Mouse (Mus musculus): ENCODE data around the gene Trim71. TPM values are rescaled to one million over a fixed set of nuclear protein-coding genes. Genes with fewer than 3 reads are reported as not detected.

Trim71 gene
- polyA plus RNA-seq, 1 experiment from 2014 or later, result 0.31 TPM

- no peaks in the 10 kb centered on the region for H3K36me3 ChIP-seq (replicated peaks; ENCODE audit: control insufficient read depth, insufficient read depth)
- H3K4me2 ChIP-seq (replicated peaks), result no peak within 1 kb of the TSS
- no peak within 1 kb of the TSS for H3K4me3 ChIP-seq (replicated peaks; ENCODE audit: low read length)
- no peak within 1 kb of the TSS for H3K9ac ChIP-seq
- DNase-seq (ENCODE audit: low spot score) (no peak), ATAC-seq (ENCODE audit: low FRiP score) (no peak)
- H3K9me3 ChIP-seq (ENCODE audit: control insufficient read depth, low read length), result no peaks in the 10 kb centered on the region
- no peak within 1 kb of the TSS for H3K27ac ChIP-seq
- no peaks in the 10 kb centered on the region for H3K27me3 ChIP-seq (ENCODE audit: control insufficient read depth, insufficient read depth, low read length)
- H3K4me1 ChIP-seq (replicated peaks; ENCODE audit: control insufficient read depth, insufficient read depth, low read length), result no peaks in the 10 kb centered on the region
- WGBS, result 95% methylated on average over 9 of the region's 9 CpGs
Measured at GRCm38 (mm10) chr9:114504816-114505215, 59.4 kb downstream of the Trim71 start, which contains the start of gene Ccr4. Ccr4 (minus strand) TSS chr9:114504916.

DNA sequence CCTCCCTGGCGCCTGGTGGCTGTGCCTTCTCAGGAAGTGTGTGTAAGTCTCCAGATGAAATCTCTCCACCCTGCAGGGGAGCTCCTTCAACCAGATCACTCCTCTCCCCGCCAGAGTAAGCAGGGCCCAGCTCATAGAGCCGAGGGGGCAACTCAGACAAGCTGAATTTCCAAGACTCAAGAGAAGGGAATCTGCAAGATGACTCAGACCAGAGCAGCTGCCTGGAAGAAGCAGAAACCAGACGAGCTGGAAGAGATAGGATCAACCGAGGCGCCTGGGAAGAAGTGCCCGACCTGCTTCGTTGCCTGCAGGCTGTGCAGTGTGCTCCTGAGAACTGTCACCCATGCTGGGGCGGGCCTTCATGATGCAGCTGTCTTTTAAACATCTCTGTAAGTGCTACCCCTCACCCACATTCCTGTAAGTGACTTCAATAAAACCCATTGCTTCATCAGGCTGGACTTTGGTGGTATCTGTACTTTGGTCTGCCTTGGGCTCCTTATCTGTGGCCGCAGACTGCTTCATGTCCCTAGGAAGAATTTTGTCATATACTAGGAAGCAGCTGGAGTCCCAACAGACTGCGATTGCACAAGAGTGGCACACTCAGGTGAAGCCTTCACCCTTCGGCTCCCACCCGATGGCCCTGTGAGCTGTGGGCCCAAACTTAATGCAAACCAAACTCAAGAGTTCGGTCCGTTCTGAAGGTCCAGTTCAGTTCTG, 61.3 kb downstream of the Trim71 start:
- Histone ChIP-seq H3K27me3 (ENCODE audit: control insufficient read depth, insufficient read depth, low read length) (no peaks in the 10 kb centered on the region), H3K4me1 (replicated peaks; ENCODE audit: control insufficient read depth, insufficient read depth, low read length) (no peaks in the 10 kb centered on the region), H3K9ac (no peak overlapping the region), H3K27ac (no peak overlapping the region), H3K9me3 (ENCODE audit: control insufficient read depth, low read length) (no peaks in the 10 kb centered on the region), H3K4me3 (replicated peaks; ENCODE audit: low read length) (no peak overlapping the region), H3K36me3 (replicated peaks; ENCODE audit: control insufficient read depth, insufficient read depth) (no peaks in the 10 kb centered on the region), H3K4me2 (replicated peaks) (no peak overlapping the region)
- 76% methylated on average over 15 of the region's 15 CpGs for WGBS
- DNase-seq (ENCODE audit: low spot score), result no peak
- no peak for ATAC-seq (ENCODE audit: low FRiP score)

DNA sequence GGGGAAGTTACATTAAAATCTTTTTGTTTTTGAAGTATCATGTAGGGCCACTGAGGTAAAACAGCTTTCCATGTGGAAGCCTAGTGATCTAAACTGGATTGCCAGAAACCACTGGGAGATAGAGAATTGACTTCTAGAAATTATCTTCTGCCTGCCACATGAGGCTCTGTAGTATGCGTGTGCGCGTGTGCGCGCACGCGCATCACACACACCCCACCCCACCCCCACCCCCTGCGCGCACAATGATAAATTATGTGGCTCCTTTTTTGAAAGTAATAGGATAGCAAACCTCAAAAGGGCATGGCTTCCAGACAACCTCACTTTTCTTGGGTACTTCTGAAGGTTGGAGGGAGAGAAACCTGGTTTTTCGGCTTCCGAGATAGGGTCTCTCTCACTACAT, 62.3 kb downstream of the Trim71 start:
- H3K9me3 ChIP-seq (ENCODE audit: control insufficient read depth, low read length), result no peaks in the 10 kb centered on the region
- H3K4me2 ChIP-seq (replicated peaks), result no peak overlapping the region
- DNase-seq (ENCODE audit: low spot score), result no peak
- H3K27ac ChIP-seq, result no peak overlapping the region
- 98% methylated on average over 11 of the region's 11 CpGs for WGBS
- H3K9ac ChIP-seq, result no peak overlapping the region
- H3K27me3 ChIP-seq (ENCODE audit: control insufficient read depth, insufficient read depth, low read length), result no peaks in the 10 kb centered on the region
- ATAC-seq (ENCODE audit: low FRiP score), result no peak
- H3K4me3 ChIP-seq (replicated peaks; ENCODE audit: low read length), result no peak overlapping the region
- no peaks in the 10 kb centered on the region for H3K36me3 ChIP-seq (replicated peaks; ENCODE audit: control insufficient read depth, insufficient read depth)
- H3K4me1 ChIP-seq (replicated peaks; ENCODE audit: control insufficient read depth, insufficient read depth, low read length), result no peaks in the 10 kb centered on the region

GRCm38 (mm10) chr9:114501111-114501510, 63.1 kb downstream of the Trim71 start:
- no peaks in the 10 kb centered on the region for H3K9me3 ChIP-seq (ENCODE audit: control insufficient read depth, low read length)
- no peak overlapping the region for H3K27ac ChIP-seq
- WGBS, result 92% methylated on average over 7 of the region's 7 CpGs
- H3K36me3 ChIP-seq (replicated peaks; ENCODE audit: control insufficient read depth, insufficient read depth), result no peaks in the 10 kb centered on the region
- no peak overlapping the region for H3K4me2 ChIP-seq (replicated peaks)
- no peaks in the 10 kb centered on the region for H3K4me1 ChIP-seq (replicated peaks; ENCODE audit: control insufficient read depth, insufficient read depth, low read length)
- H3K27me3 ChIP-seq (ENCODE audit: control insufficient read depth, insufficient read depth, low read length), result no peaks in the 10 kb centered on the region
- DNase-seq (ENCODE audit: low spot score), result no peak
- no peak overlapping the region for H3K4me3 ChIP-seq (replicated peaks; ENCODE audit: low read length)
- no peak overlapping the region for H3K9ac ChIP-seq
- no peak for ATAC-seq (ENCODE audit: low FRiP score)

- Histone ChIP-seq H3K4me2 (replicated peaks) (no peak overlapping the region), H3K27ac (no peak overlapping the region), H3K4me3 (replicated peaks; ENCODE audit: low read length) (no peak overlapping the region), H3K36me3 (replicated peaks; ENCODE audit: control insufficient read depth, insufficient read depth) (no peaks in the 10 kb centered on the region), H3K4me1 (replicated peaks; ENCODE audit: control insufficient read depth, insufficient read depth, low read length) (no peaks in the 10 kb centered on the region), H3K27me3 (ENCODE audit: control insufficient read depth, insufficient read depth, low read length) (no peaks in the 10 kb centered on the region), H3K9ac (no peak overlapping the region), H3K9me3 (ENCODE audit: control insufficient read depth, low read length) (no peaks in the 10 kb centered on the region)
- 23% methylated on average over 15 of the region's 15 CpGs for WGBS
- DNase-seq (ENCODE audit: low spot score), result peak; percentile 71
- ATAC-seq (ENCODE audit: low FRiP score), result no peak
Measured at GRCm38 (mm10) chr9:114499783-114500515, 64.2 kb downstream of the Trim71 start.

DNA sequence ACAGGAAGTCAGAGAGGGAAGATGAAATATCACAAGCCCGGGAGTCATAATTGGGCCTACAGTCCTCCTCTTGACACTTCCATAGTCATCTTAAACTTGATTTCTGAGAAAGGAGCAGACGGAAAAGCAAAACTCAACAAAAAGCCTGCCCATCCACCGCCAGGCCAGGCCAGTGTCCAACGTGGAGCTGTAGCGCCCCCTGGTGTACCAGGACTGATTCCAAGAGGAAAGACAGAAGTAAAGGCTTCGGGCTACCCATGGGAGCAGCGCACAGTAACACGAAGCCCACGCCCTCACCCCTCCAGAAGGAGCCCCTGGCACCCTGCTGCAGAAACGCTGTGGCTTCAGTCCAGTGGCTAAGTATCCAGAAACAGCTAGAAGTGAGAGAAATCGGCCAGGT, 66.0 kb downstream of the Trim71 start:
- WGBS, result 13% methylated on average over 11 of the region's 11 CpGs
- Histone ChIP-seq H3K9ac (no peak overlapping the region), H3K4me2 (replicated peaks) (peak overlapping the region; percentile 20; the same call in 1 of the 2 replicates), H3K36me3 (replicated peaks; ENCODE audit: control insufficient read depth, insufficient read depth) (no peaks in the 10 kb centered on the region), H3K4me1 (replicated peaks; ENCODE audit: control insufficient read depth, insufficient read depth, low read length) (no peaks in the 10 kb centered on the region), H3K4me3 (replicated peaks; ENCODE audit: low read length) (no peak overlapping the region), H3K9me3 (ENCODE audit: control insufficient read depth, low read length) (no peaks in the 10 kb centered on the region), H3K27ac (no peak overlapping the region), H3K27me3 (ENCODE audit: control insufficient read depth, insufficient read depth, low read length) (no peaks in the 10 kb centered on the region)
- ATAC-seq (ENCODE audit: low FRiP score) (no peak), DNase-seq (ENCODE audit: low spot score) (peak; percentile 81)

GRCm38 (mm10) chr9:114496469-114496868, 67.7 kb downstream of the Trim71 start:
- Histone ChIP-seq H3K27me3 (ENCODE audit: control insufficient read depth, insufficient read depth, low read length) (no peaks in the 10 kb centered on the region), H3K4me2 (replicated peaks) (no peak overlapping the region), H3K4me3 (replicated peaks; ENCODE audit: low read length) (no peak overlapping the region), H3K27ac (no peak overlapping the region), H3K9me3 (ENCODE audit: control insufficient read depth, low read length) (no peaks in the 10 kb centered on the region), H3K4me1 (replicated peaks; ENCODE audit: control insufficient read depth, insufficient read depth, low read length) (no peaks in the 10 kb centered on the region), H3K9ac (no peak overlapping the region), H3K36me3 (replicated peaks; ENCODE audit: control insufficient read depth, insufficient read depth) (no peaks in the 10 kb centered on the region)
- 88% methylated on average over 7 of the region's 7 CpGs for WGBS
- no peak for ATAC-seq (ENCODE audit: low FRiP score)
- DNase-seq (ENCODE audit: low spot score), result no peak

- Histone ChIP-seq H3K4me3 (replicated peaks; ENCODE audit: low read length) (no peak overlapping the region), H3K9me3 (ENCODE audit: control insufficient read depth, low read length) (no peaks in the 10 kb centered on the region), H3K9ac (no peak overlapping the region), H3K27me3 (ENCODE audit: control insufficient read depth, insufficient read depth, low read length) (no peaks in the 10 kb centered on the region), H3K4me1 (replicated peaks; ENCODE audit: control insufficient read depth, insufficient read depth, low read length) (no peaks in the 10 kb centered on the region), H3K4me2 (replicated peaks) (no peak overlapping the region), H3K36me3 (replicated peaks; ENCODE audit: control insufficient read depth, insufficient read depth) (no peaks in the 10 kb centered on the region), H3K27ac (no peak overlapping the region)
- no peak for ATAC-seq (ENCODE audit: low FRiP score)
- DNase-seq (ENCODE audit: low spot score), result no peak
- 86% methylated on average over 23 of the region's 23 CpGs for WGBS
Measured at GRCm38 (mm10) chr9:114487481-114488258, 76.5 kb downstream of the Trim71 start.

DNA sequence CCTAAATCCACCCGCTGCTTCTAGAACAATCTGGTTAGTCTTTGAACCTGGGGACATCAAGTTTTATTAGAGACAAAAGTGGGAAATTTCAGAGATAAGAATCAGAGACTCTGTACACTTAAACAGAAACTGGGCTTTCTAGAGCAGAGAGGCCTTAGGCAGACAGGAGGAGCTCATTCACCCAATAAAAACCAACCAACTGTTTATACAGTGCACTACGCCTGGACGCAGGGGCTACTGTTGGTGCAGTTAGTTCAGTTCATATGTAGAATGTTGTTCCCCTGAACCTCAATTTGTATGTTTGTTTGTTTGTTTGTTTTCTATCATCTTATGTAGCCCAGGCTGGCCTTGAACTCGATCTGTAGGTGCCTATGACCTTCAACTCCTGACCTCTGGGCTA, 77.4 kb downstream of the Trim71 start:
- ATAC-seq (ENCODE audit: low FRiP score) (no peak), DNase-seq (ENCODE audit: low spot score) (no peak)
- H3K4me1 ChIP-seq (replicated peaks; ENCODE audit: control insufficient read depth, insufficient read depth, low read length), result no peaks in the 10 kb centered on the region
- H3K36me3 ChIP-seq (replicated peaks; ENCODE audit: control insufficient read depth, insufficient read depth), result no peaks in the 10 kb centered on the region
- no peak overlapping the region for H3K4me3 ChIP-seq (replicated peaks; ENCODE audit: low read length)
- H3K27ac ChIP-seq, result no peak overlapping the region
- H3K4me2 ChIP-seq (replicated peaks), result no peak overlapping the region
- WGBS, result 88% methylated on average over 4 of the region's 4 CpGs
- H3K9ac ChIP-seq, result no peak overlapping the region
- no peaks in the 10 kb centered on the region for H3K27me3 ChIP-seq (ENCODE audit: control insufficient read depth, insufficient read depth, low read length)
- H3K9me3 ChIP-seq (ENCODE audit: control insufficient read depth, low read length), result no peaks in the 10 kb centered on the region
